Mouse (Mus musculus): ENCODE measurements around the gene Tenm3.

Gene Tenm3

GRCm38 (mm10) chr8:48313985-48314368 is 529.8 kb downstream of the Tenm3 start:
- DNase-seq, result no peak

- no peak for DNase-seq
These were observed 530.4 kb downstream of the Tenm3 start for GRCm38 (mm10) chr8:48313210-48313984.

- no peak for DNase-seq
These were observed 532.0 kb downstream of the Tenm3 start for GRCm38 (mm10) chr8:48311706-48312105.

DNA sequence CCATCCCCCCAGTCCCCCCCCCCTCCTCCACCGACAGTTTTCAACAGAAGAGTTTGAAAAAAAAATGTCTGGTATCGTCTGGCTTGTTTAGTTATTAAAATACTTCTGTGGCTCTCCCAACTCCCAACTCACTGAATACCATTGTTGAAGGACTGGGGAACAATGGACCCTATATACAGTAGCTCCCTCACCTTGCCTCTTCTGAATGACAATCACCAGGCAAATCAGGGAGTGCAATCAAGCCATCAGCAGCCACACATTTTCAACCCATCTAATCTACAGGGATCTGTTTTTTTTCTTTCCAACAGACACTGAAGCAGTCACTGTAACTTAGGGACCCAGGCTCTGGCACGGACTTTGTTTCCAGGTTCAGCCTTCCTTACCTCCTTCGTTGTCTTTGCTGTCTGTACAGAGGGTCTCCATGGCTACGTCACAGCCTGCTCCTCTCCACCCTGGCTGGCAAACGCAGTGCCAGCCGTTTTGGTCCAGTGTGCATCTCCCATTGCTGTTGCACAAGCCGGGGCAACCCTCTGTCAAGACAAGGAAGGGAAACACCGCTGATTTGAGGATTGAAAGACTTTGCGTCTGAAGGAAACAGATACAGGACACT is 533.4 kb downstream of the Tenm3 start:
- no peak for DNase-seq

- peak; percentile 28 for DNase-seq
These were observed 534.4 kb downstream of the Tenm3 start for GRCm38 (mm10) chr8:48309191-48309987.

DNA sequence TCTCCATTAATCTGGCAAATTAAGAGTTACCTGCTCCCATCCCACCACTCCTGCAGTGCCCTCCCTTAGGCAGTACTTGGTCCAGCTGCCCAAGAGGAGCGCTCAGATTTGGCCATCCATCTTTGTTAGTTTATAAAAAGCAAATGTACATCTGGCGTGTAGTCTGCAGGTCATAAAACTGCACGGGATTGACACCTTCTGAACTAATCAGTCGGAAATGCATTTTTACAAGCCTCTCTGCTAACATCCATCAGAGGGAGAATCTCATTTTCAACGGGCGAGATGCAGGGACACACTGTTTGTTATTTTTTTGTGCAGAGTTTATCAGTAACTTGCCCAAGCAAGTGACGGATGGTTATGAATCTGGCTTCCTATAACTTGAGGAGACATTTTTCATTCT is 539.5 kb downstream of the Tenm3 start:
- no peak for DNase-seq

DNA sequence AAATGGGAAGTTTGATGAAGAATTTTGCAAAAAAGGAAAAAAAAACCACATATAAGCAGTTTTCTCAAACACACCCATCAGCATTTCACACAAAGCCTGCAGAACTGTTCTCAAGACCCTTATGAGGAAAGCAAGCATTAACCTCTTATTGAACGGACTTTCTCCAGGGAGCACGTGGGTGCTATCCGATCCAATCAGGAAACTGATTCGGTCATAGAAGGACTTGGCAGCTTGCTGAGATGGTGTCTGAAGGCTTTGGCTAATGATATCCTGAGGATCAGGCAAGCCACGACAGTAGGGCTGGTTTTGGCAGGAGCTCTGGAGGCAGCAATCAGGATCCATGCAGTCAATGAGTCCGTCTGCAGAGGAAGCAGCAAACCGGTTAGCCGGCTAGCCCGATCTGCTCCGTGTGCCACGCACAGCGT is 543.1 kb downstream of the Tenm3 start:
- DNase-seq, result no peak

- no peak for DNase-seq
These were observed 543.7 kb downstream of the Tenm3 start for GRCm38 (mm10) chr8:48300061-48300460.

DNA sequence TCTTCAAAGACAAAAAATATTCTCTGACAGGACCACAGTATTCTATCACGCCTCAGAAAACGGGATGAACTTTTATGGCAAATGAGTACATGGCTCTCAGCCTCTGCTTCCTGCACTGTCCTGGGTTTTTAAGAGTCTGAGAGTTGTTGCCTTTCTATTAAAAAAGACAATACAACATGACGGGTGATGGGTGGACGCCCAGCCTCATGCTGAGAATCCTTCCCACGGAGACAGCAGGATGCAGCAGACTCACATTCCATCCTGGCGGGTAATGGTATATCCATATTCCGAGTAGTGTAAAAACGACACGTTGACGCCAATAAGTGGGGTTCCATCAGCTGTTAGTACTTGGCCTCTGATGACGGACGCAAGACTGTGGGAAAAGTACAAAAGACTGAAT is 544.4 kb downstream of the Tenm3 start:
- DNase-seq, result no peak

DNA sequence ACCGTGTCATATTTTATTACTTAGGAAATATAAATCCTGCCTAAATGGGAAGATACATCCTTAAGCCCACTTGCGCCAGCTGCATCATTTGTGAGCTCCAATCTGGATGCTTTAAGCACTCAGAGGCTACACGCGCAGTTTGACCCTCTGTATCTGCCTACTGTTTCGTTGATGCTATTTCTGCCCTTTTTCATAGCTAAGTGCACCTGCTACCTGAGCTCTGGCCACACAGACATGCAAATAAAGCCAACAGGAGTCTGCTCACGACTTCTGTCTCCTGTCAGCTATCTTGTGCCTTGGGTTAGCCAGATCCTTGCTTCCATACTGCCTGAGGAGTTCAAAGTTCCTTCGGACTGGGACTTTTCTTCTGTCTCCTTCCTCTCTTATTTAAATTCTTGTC is 547.4 kb downstream of the Tenm3 start:
- DNase-seq, result no peak

- no peak for DNase-seq
These were observed 548.2 kb downstream of the Tenm3 start for GRCm38 (mm10) chr8:48295558-48295957.

GRCm38 (mm10) chr8:48293797-48294196 is 550.0 kb downstream of the Tenm3 start:
- no peak for DNase-seq

DNA sequence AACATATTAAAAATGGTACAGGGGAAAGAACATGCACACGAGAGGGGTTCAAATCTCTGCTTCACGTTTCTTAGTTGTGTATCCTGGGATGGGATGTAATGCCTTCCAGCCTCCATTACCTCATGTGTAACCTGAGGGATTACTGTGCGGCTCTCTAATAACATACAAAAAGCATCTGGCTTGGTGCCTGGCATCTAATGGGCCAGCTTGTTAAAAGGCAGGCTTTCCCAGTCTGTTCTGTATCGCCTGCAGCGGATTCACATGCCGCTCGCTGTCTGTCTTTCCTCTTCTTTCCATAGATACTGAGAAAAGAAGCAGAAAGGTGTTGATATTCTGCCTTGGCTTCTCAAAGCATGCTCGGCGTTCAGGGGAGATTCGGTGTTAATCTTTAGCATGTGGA is 558.3 kb downstream of the Tenm3 start:
- no peak for DNase-seq

GRCm38 (mm10) chr8:48281855-48282254 is 561.9 kb downstream of the Tenm3 start:
- DNase-seq, result no peak

- no peak for DNase-seq
These were observed 564.4 kb downstream of the Tenm3 start for GRCm38 (mm10) chr8:48279360-48279759.

DNA sequence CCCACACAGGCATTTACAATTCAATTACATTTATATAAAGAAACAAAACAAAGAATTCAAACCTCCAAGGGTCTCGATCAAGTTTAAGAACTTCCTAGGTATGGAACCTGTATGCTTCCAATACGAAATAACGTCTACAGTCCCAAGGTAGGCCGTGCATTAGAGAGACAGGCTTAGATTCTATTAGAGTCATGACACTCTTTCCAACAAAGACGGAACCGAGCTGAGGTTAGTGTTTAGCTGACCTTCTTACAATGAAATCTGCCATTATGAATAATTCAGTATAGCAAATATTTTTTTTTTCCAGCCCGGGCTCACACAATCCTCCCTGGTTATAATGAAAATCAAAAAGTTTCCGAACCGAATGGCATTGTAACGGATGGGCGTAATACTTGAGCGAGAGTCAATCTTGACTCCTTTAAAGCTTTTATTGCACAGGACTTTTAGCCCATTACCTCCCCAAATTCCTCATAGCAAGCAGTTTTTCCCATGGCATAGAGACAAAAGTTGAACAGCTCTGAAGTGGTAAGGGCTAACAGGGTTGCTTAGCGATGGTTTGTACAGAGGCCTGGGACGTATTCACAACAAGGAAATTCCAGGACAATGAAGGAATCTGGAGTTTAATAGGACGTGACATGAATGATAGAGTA is 565.6 kb downstream of the Tenm3 start:
- no peak for DNase-seq

GRCm38 (mm10) chr8:48275066-48275465 is 568.7 kb downstream of the Tenm3 start:
- no peak for DNase-seq

DNA sequence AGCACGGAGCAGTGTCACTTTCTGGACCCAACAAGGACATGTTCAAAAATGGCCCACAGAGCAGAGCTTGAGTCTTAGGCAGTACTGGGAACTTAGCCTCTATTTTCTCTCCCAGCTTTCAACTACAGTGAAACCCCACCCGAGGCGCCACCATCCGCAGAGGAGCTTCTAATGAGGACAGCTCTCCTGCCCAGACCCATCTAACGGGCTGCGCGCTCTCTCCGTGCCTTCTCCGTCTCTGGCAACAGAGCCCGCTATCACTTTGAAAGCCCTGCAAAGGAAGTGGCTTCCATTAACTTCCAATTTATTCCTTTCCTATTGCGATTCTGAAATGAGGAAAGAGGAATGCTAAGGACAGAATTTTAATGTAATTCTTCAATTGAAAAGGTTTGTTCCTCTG is 569.2 kb downstream of the Tenm3 start:
- DNase-seq, result no peak

- DNase-seq, result no peak
These were observed 575.1 kb downstream of the Tenm3 start for GRCm38 (mm10) chr8:48268638-48269037.

GRCm38 (mm10) chr8:48260265-48260664 is 583.5 kb downstream of the Tenm3 start:
- DNase-seq, result no peak

GRCm38 (mm10) chr8:48259832-48260231 is 583.9 kb downstream of the Tenm3 start:
- no peak for DNase-seq

- DNase-seq, result no peak
These were observed 599.9 kb downstream of the Tenm3 start for GRCm38 (mm10) chr8:48243876-48244275.

- DNase-seq, result no peak
These were observed 602.7 kb downstream of the Tenm3 start for GRCm38 (mm10) chr8:48240917-48241531.
